Mouse (Mus musculus): Measurements from ENCODE around the gene Arid1b. TPM values are rescaled to one million over a fixed set of nuclear protein-coding genes. Genes with fewer than 3 reads are reported as not detected.

Arid1b gene
- total and polyA plus RNA-seq, 3 experiments = 6.1 to 12.4 (median 9.7) TPM

- H3K4me2 ChIP-seq (ENCODE audit: insufficient read depth, low read depth, poor library complexity, severe bottlenecking) = no peak overlapping the region
- H3K79me2 ChIP-seq (replicated peaks; ENCODE audit: control insufficient read depth, extremely low read depth, insufficient read depth, poor library complexity, severe bottlenecking) = no peaks in the 10 kb centered on the region
- H3K9ac ChIP-seq (ENCODE audit: insufficient read depth, low read depth) = no peak overlapping the region
- H3K27me3 ChIP-seq (replicated peaks) = no peaks in the 10 kb centered on the region
- H3K27ac ChIP-seq (ENCODE audit: insufficient read depth, low read depth) = no peak overlapping the region
- TF ChIP-seq JUN (IDR thresholded peaks at IDR 0.05; ENCODE audit: insufficient read depth, low read depth, low read length) (no peak), EP300 (IDR thresholded peaks at IDR 0.05; ENCODE audit: low read length) (no peak), ZC3H11A (IDR thresholded peaks at IDR 0.05; ENCODE audit: low read depth, low read length) (no peak), BHLHE40 (IDR thresholded peaks at IDR 0.05; ENCODE audit: low read depth, low read length) (no peak), ELF1 (IDR thresholded peaks at IDR 0.05; ENCODE audit: low read depth, low read length) (no peak), USF2 (conservative IDR thresholded peaks at IDR 0.05; ENCODE audit: low read depth, low read length) (no peak), MAFK (IDR thresholded peaks at IDR 0.05; ENCODE audit: insufficient replicate concordance, low read length) (no peak), MYC (IDR thresholded peaks at IDR 0.05; ENCODE audit: low read depth, low read length) (no peak), ETS1 (conservative IDR thresholded peaks at IDR 0.05; ENCODE audit: low read depth, low read length) (no peak), UBTF (IDR thresholded peaks at IDR 0.05; ENCODE audit: low read depth, low read length) (no peak), CHD1 (IDR thresholded peaks at IDR 0.05; ENCODE audit: low read depth, low read length) (no peak), SIN3A (IDR thresholded peaks at IDR 0.05; ENCODE audit: low read length) (no peak), MAZ (IDR thresholded peaks at IDR 0.05; ENCODE audit: low read depth, low read length) (no peak), POLR2AphosphoS2 (IDR thresholded peaks at IDR 0.05; ENCODE audit: low read depth, low read length) (no peak), GABPA (IDR thresholded peaks at IDR 0.05; ENCODE audit: insufficient replicate concordance, low read depth, low read length) (no peak)
- H3K9me3 ChIP-seq (replicated peaks; ENCODE audit: low read length) = no peaks in the 10 kb centered on the region
- in situ Hi-C loops (cut with MboI; ENCODE audit: low pct_ligation_motif_present, low pct_unique_long_range_greater_than_20kb, low sequenced_read_pairs) = no loop called here
- no peak overlapping the region for H3K4me3 ChIP-seq (replicated peaks in 1 of 3; ENCODE audit: low read depth in 2 of 3, low read length in 2 of 3, poor library complexity in 1 of 3)
- dilution Hi-C loops (cut with MboI; ENCODE audit: extremely low pct_ligation_motif_present, extremely low pct_unique_long_range_greater_than_20kb, low sequenced_read_pairs) = no loop called here
- DNase-seq (ENCODE audit: extremely low read depth) = peak; percentile 11
- peaks cover 20 to 83% of the 10 kb centered on the region in 2 experiments for H3K36me3 ChIP-seq (replicated peaks in 1 of 2; ENCODE audit: control insufficient read depth in 1 of 2, insufficient read depth in 1 of 2, low read length in 1 of 2)
- peaks cover 0 to 30% of the 10 kb centered on the region in 2 experiments; a peak in 2 of 4 replicates for H3K4me1 ChIP-seq (ENCODE audit: control insufficient read depth in 1 of 2, insufficient read depth in 2 of 2)
Measured at GRCm38 (mm10) chr17:5309930-5310329, 315.8 kb downstream of the Arid1b start.

- no peaks in the 10 kb centered on the region for H3K27me3 ChIP-seq (replicated peaks)
- no peaks in the 10 kb centered on the region for H3K79me2 ChIP-seq (replicated peaks; ENCODE audit: control insufficient read depth, extremely low read depth, insufficient read depth, poor library complexity, severe bottlenecking)
- H3K4me3 ChIP-seq (replicated peaks in 1 of 3; ENCODE audit: low read depth in 2 of 3, low read length in 2 of 3, poor library complexity in 1 of 3) = no peak overlapping the region
- in situ Hi-C loops (cut with MboI; ENCODE audit: low pct_ligation_motif_present, low pct_unique_long_range_greater_than_20kb, low sequenced_read_pairs) = no loop called here
- no peak overlapping the region for H3K4me2 ChIP-seq (ENCODE audit: insufficient read depth, low read depth, poor library complexity, severe bottlenecking)
- H3K4me1 ChIP-seq (ENCODE audit: control insufficient read depth in 1 of 2, insufficient read depth in 2 of 2) = peaks cover 0 to 30% of the 10 kb centered on the region in 2 experiments; a peak in 2 of 4 replicates
- dilution Hi-C loops (cut with MboI; ENCODE audit: extremely low pct_ligation_motif_present, extremely low pct_unique_long_range_greater_than_20kb, low sequenced_read_pairs) = no loop called here
- H3K36me3 ChIP-seq (replicated peaks in 1 of 2; ENCODE audit: control insufficient read depth in 1 of 2, insufficient read depth in 1 of 2, low read length in 1 of 2) = peaks cover 19 to 79% of the 10 kb centered on the region in 2 experiments
- DNase-seq (ENCODE audit: extremely low read depth) = no peak
- no peaks in the 10 kb centered on the region for H3K9me3 ChIP-seq (replicated peaks; ENCODE audit: low read length)
- no peak overlapping the region for H3K9ac ChIP-seq (ENCODE audit: insufficient read depth, low read depth)
- no peak overlapping the region for H3K27ac ChIP-seq (ENCODE audit: insufficient read depth, low read depth)
- no peak for TF ChIP-seq MEF2A (IDR thresholded peaks at IDR 0.05; ENCODE audit: borderline replicate concordance, low read depth, low read length)
- no peak for TF ChIP-seq USF2 (conservative IDR thresholded peaks at IDR 0.05; ENCODE audit: low read depth, low read length)
- no peak for TF ChIP-seq NELFE (IDR thresholded peaks at IDR 0.05; ENCODE audit: low read depth, low read length)
- TF ChIP-seq EP300 (IDR thresholded peaks at IDR 0.05; ENCODE audit: low read length) = no peak
- no peak for TF ChIP-seq BHLHE40 (IDR thresholded peaks at IDR 0.05; ENCODE audit: low read depth, low read length)
- no peak for TF ChIP-seq PAX5 (IDR thresholded peaks at IDR 0.05; ENCODE audit: low read length)
- TF ChIP-seq ZC3H11A (IDR thresholded peaks at IDR 0.05; ENCODE audit: low read depth, low read length) = no peak
- TF ChIP-seq SIN3A (IDR thresholded peaks at IDR 0.05; ENCODE audit: low read length) = no peak
- no peak for TF ChIP-seq E2F4 (IDR thresholded peaks at IDR 0.05; ENCODE audit: insufficient replicate concordance, low read depth, low read length)
- TF ChIP-seq ELF1 (IDR thresholded peaks at IDR 0.05; ENCODE audit: low read depth, low read length) = no peak
- TF ChIP-seq MAZ (IDR thresholded peaks at IDR 0.05; ENCODE audit: low read depth, low read length) = no peak
- no peak for TF ChIP-seq CHD1 (IDR thresholded peaks at IDR 0.05; ENCODE audit: low read depth, low read length)
- no peak for TF ChIP-seq MAFK (IDR thresholded peaks at IDR 0.05; ENCODE audit: insufficient replicate concordance, low read length)
- no peak for TF ChIP-seq MXI1 (IDR thresholded peaks at IDR 0.05; ENCODE audit: low read depth, low read length)
Measured at GRCm38 (mm10) chr17:5310425-5310888, 316.3 kb downstream of the Arid1b start.

Data from CH12.LX (cell line).